Mouse (Mus musculus) neural tube, embryonic 15.5 days (tissue): Measurements from ENCODE around the gene Calhm1. TPM values are rescaled to one million over a fixed set of nuclear protein-coding genes. Genes with fewer than 3 reads are reported as not detected.
"Not testable (repeated sequence)": the region's sequence is repeated elsewhere in the genome, so short reads cannot be mapped to it uniquely, and the experiment has no call there.

ENCODE experiments used
- ATAC-seq: fragments of 200-750 bp; cut with Nextera tagmentation; 2 replicates; pipeline ENCODE4 v1.8.0; 2017; ENCODE audit warnings: mild to moderate bottlenecking, moderate TSS enrichment, moderate library complexity; ENCODE audit not compliant: low FRiP score
- H3K27ac ChIP-seq: fragments of 300-500 bp; sonication (generic); replicated peaks from 2 replicates; pipeline ENCODE4 v1.5.1; 2015; ENCODE audit warnings: mild to moderate bottlenecking, inconsistent platforms
- H3K27me3 ChIP-seq: fragments of 300-500 bp; sonication (generic); replicated peaks from 2 replicates; pipeline ENCODE4 v1.6.1; 2015; ENCODE audit warnings: inconsistent platforms
- H3K36me3 ChIP-seq: fragments of 300-500 bp; sonication (generic); 2 replicates; pipeline ENCODE4 v1.6.1; 2015; ENCODE audit warnings: inconsistent platforms
- H3K4me1 ChIP-seq: fragments of 300-500 bp; sonication (generic); 2 replicates; pipeline ENCODE4 v1.6.1; 2015; ENCODE audit warnings: inconsistent platforms
- H3K4me2 ChIP-seq: fragments of 300-500 bp; sonication (generic); 2 replicates; pipeline ENCODE4 v1.6.1; 2015; ENCODE audit warnings: inconsistent platforms, mild to moderate bottlenecking, moderate library complexity
- H3K4me3 ChIP-seq: fragments of 300-500 bp; sonication (generic); replicated peaks from 2 replicates; pipeline ENCODE4 v1.5.1; 2015; ENCODE audit warnings: mild to moderate bottlenecking, inconsistent platforms
- H3K9ac ChIP-seq: fragments of 300-500 bp; sonication (generic); replicated peaks from 2 replicates; pipeline ENCODE4 v1.6.1; 2015; ENCODE audit warnings: mild to moderate bottlenecking, inconsistent platforms
- H3K9me3 ChIP-seq: fragments of 300-500 bp; sonication (generic); replicated peaks from 2 replicates; pipeline ENCODE4 v1.6.1; 2016; ENCODE audit warnings: inconsistent platforms
- WGBS: fragments of 180-500 bp; shearing (Covaris S2); methylation state at CpG from one replicate; pipeline ENCODE4 v1.1.7; 2015; ENCODE audit warnings: mixed read lengths; 5-methylcytosine and 5-hydroxymethylcytosine counted together
- polyA plus RNA-seq: library from polyadenylated mRNA; unstranded; fragments of >200 nt; fragmentation: Nextera tagmentation; extraction: Ambion mirVana; gene quantifications from 2 replicates; pipeline ENCODE4 v1.2.1, GENCODE M21; 2015

Calhm1 gene
- polyA plus RNA-seq, 1 experiment from 2014 or later: not detected

- no peak overlapping the region; the same call in 1 of the 2 replicates for H3K27ac ChIP-seq
- no peak for ATAC-seq
- WGBS: 64% methylated on average over 12 of the region's 12 CpGs
- H3K4me3 ChIP-seq: peak overlapping the region; percentile 39
- no peaks in the 10 kb centered on the region for H3K27me3 ChIP-seq
- no peaks in the 10 kb centered on the region for H3K9me3 ChIP-seq
- H3K4me2 ChIP-seq: peak overlapping the region; percentile 65
- peak overlapping the region; percentile 46; the same call in 1 of the 2 replicates for H3K9ac ChIP-seq
- peaks cover 8% of the 10 kb centered on the region; the same call in 1 of the 2 replicates for H3K4me1 ChIP-seq
- H3K36me3 ChIP-seq: no peaks in the 10 kb centered on the region
Measured at GRCm38 (mm10) chr19:47152062-47152369, 8.0 kb upstream of the Calhm1 start.

- Histone ChIP-seq H3K9me3 (no peaks in the 10 kb centered on the region), H3K9ac (peak overlapping the region; percentile 46), H3K4me2 (peak overlapping the region; percentile 65), H3K27me3 (no peaks in the 10 kb centered on the region), H3K4me3 (peak overlapping the region; percentile 39), H3K36me3 (no peaks in the 10 kb centered on the region), H3K27ac (no peak overlapping the region; the same call in 1 of the 2 replicates), H3K4me1 (peaks cover 8% of the 10 kb centered on the region; the same call in 1 of the 2 replicates)
- peak; percentile 75; the same call in 1 of the 2 replicates for ATAC-seq
- WGBS: 26% methylated on average over 32 of the region's 32 CpGs
Measured at GRCm38 (mm10) chr19:47151332-47152061, 7.4 kb upstream of the Calhm1 start.

GRCm38 (mm10) chr19:47149854-47150253, 5.8 kb upstream of the Calhm1 start:
- ATAC-seq: no peak
- H3K36me3 ChIP-seq: no peaks in the 10 kb centered on the region
- WGBS: 63% methylated on average over 4 of the region's 4 CpGs
- H3K4me1 ChIP-seq: peaks cover 8% of the 10 kb centered on the region; the same call in 1 of the 2 replicates
- no peaks in the 10 kb centered on the region for H3K27me3 ChIP-seq
- no peak overlapping the region for H3K4me3 ChIP-seq
- no peak overlapping the region for H3K9ac ChIP-seq
- no peak overlapping the region for H3K4me2 ChIP-seq
- no peak overlapping the region for H3K27ac ChIP-seq
- no peaks in the 10 kb centered on the region for H3K9me3 ChIP-seq

GRCm38 (mm10) chr19:47148267-47148847, 4.3 kb upstream of the Calhm1 start:
- H3K27me3 ChIP-seq: no peaks in the 10 kb centered on the region
- H3K9ac ChIP-seq: no peak overlapping the region
- no peak overlapping the region for H3K4me3 ChIP-seq
- no peak overlapping the region for H3K27ac ChIP-seq
- ATAC-seq: no peak
- H3K36me3 ChIP-seq: no peaks in the 10 kb centered on the region
- H3K4me2 ChIP-seq: no peak overlapping the region
- WGBS: 80% methylated on average over 5 of the region's 5 CpGs
- peaks cover 8% of the 10 kb centered on the region; the same call in 1 of the 2 replicates for H3K4me1 ChIP-seq
- H3K9me3 ChIP-seq: no peaks in the 10 kb centered on the region

- peaks cover 9% of the 10 kb centered on the region for H3K4me1 ChIP-seq
- no peak overlapping the region for H3K4me2 ChIP-seq
- H3K27ac ChIP-seq: no peak overlapping the region
- ATAC-seq: no peak
- WGBS: 79% methylated on average over 6 of the region's 6 CpGs
- no peak overlapping the region for H3K9ac ChIP-seq
- H3K4me3 ChIP-seq: no peak overlapping the region
- 0 out of 2 replicates have a peak, but pooled peaks cover 3% of the 10 kb centered on the region for H3K27me3 ChIP-seq
- no peaks in the 10 kb centered on the region for H3K9me3 ChIP-seq
- no peaks in the 10 kb centered on the region for H3K36me3 ChIP-seq
Measured at GRCm38 (mm10) chr19:47142438-47142837, 1.6 kb downstream of the Calhm1 start.

GRCm38 (mm10) chr19:47139611-47140010, 4.4 kb downstream of the Calhm1 start:
- 34% methylated on average over 7 of the region's 7 CpGs for WGBS
- not testable (repeated sequence) for ATAC-seq, H3K9me3 ChIP-seq, H3K27me3 ChIP-seq, H3K9ac ChIP-seq, H3K4me3 ChIP-seq, H3K27ac ChIP-seq, H3K36me3 ChIP-seq, H3K4me2 ChIP-seq
- H3K4me1 ChIP-seq: peaks cover 14% of the 10 kb centered on the region

GRCm38 (mm10) chr19:47137771-47138421, 6.2 kb downstream of the Calhm1 start, which contains the start of gene Calhm2:
Gene Calhm2 (minus strand): TSS chr19:47138294.
- H3K36me3 ChIP-seq: 0 out of 2 replicates have a peak, but pooled peaks cover 2% of the 10 kb centered on the region
- no peaks in the 10 kb centered on the region for H3K9me3 ChIP-seq
- H3K9ac ChIP-seq: peak within 1 kb of the TSS; percentile 36
- 18% methylated on average over 28 of the region's 28 CpGs for WGBS
- peak within 1 kb of the TSS; percentile 54 for H3K4me2 ChIP-seq
- peaks cover 14% of the 10 kb centered on the region for H3K4me1 ChIP-seq
- H3K27ac ChIP-seq: peak within 1 kb of the TSS; percentile 65
- peak within 1 kb of the TSS; percentile 28 for H3K4me3 ChIP-seq
- H3K27me3 ChIP-seq: 0 out of 2 replicates have a peak, but pooled peaks cover 3% of the 10 kb centered on the region
- ATAC-seq: 0 out of 2 replicates have a peak, but pooled peaks have one; percentile 45

- Histone ChIP-seq H3K27ac (no peak overlapping the region), H3K36me3 (0 out of 2 replicates have a peak, but pooled peaks cover 6% of the 10 kb centered on the region), H3K4me3 (peak overlapping the region; percentile 28; the same call in 1 of the 2 replicates), H3K9ac (0 out of 2 replicates have a peak overlapping the region, but pooled peaks have one; percentile 36), H3K4me1 (peaks cover 14% of the 10 kb centered on the region), H3K9me3 (no peaks in the 10 kb centered on the region), H3K4me2 (peak overlapping the region; percentile 54), H3K27me3 (0 out of 2 replicates have a peak, but pooled peaks cover 3% of the 10 kb centered on the region)
- 47% methylated on average over 6 of the region's 6 CpGs for WGBS
- no peak for ATAC-seq
Measured at GRCm38 (mm10) chr19:47137051-47137581, 6.9 kb downstream of the Calhm1 start.

- 86% methylated on average over 5 of the region's 5 CpGs for WGBS
- no peaks in the 10 kb centered on the region for H3K9me3 ChIP-seq
Measured at GRCm38 (mm10) chr19:47136170-47136569, 7.9 kb downstream of the Calhm1 start.

GRCm38 (mm10) chr19:47135568-47135967, 8.5 kb downstream of the Calhm1 start:
- Histone ChIP-seq H3K4me3 (no peak overlapping the region), H3K9me3 (no peaks in the 10 kb centered on the region), H3K27me3 (0 out of 2 replicates have a peak, but pooled peaks cover 3% of the 10 kb centered on the region), H3K4me2 (no peak overlapping the region), H3K9ac (no peak overlapping the region), H3K36me3 (peaks cover 19% of the 10 kb centered on the region), H3K27ac (no peak overlapping the region), H3K4me1 (peaks cover 14% of the 10 kb centered on the region)
- 93% methylated on average over 17 of the region's 17 CpGs for WGBS
- no peak for ATAC-seq

More at GRCm38 (mm10) chr19:47136170-47136569, 7.9 kb downstream of the Calhm1 start:
- H3K9ac ChIP-seq: no peak overlapping the region
- peaks cover 13% of the 10 kb centered on the region; the same call in 1 of the 2 replicates for H3K36me3 ChIP-seq
- no peak overlapping the region for H3K4me2 ChIP-seq
- H3K27ac ChIP-seq: no peak overlapping the region
- no peak for ATAC-seq
- H3K4me3 ChIP-seq: no peak overlapping the region
- H3K27me3 ChIP-seq: 0 out of 2 replicates have a peak, but pooled peaks cover 3% of the 10 kb centered on the region
- H3K4me1 ChIP-seq: peaks cover 14% of the 10 kb centered on the region

GRCm38 (mm10) chr19:47133161-47133560, 10.9 kb downstream of the Calhm1 start:
- peaks cover 43% of the 10 kb centered on the region for H3K36me3 ChIP-seq
- no peak overlapping the region for H3K27ac ChIP-seq
- H3K4me2 ChIP-seq: no peak overlapping the region
- H3K4me3 ChIP-seq: no peak overlapping the region
- H3K9ac ChIP-seq: no peak overlapping the region
- ATAC-seq: no peak
- H3K9me3 ChIP-seq: no peaks in the 10 kb centered on the region
- peaks cover 12% of the 10 kb centered on the region for H3K4me1 ChIP-seq
- H3K27me3 ChIP-seq: no peaks in the 10 kb centered on the region
- WGBS: 93% methylated on average over 7 of the region's 7 CpGs
